Mouse (Mus musculus) kidney, postnatal 0 days (tissue): ENCODE data around the gene Gnb1l. TPM values are rescaled to one million over a fixed set of nuclear protein-coding genes. Genes with fewer than 3 reads are reported as not detected.
A peak's percentile ranks its signal among the peaks of the same experiment; 100 is the strongest.

Experiments
- ATAC-seq: fragments of 200-750 bp; cut with Nextera tagmentation; replicated peaks from 2 replicates; pipeline ENCODE4 v1.8.0; 2017; ENCODE audit warnings: low read depth, moderate number of reproducible peaks, moderate TSS enrichment, moderate library complexity; ENCODE audit not compliant: low FRiP score
- DNase-seq: peaks from one replicate; pipeline ENCODE4 v3.0.0-alpha.2; 2016; ENCODE audit warnings: low spot score
- H3K27ac ChIP-seq: fragments of 300-500 bp; sonication (generic); 2 replicates; pipeline ENCODE4 v1.5.1; 2014; ENCODE audit warnings: mild to moderate bottlenecking
- H3K27me3 ChIP-seq: fragments of 300-500 bp; sonication (generic); 2 replicates; pipeline ENCODE4 v1.6.1; 2014; ENCODE audit warnings: low read length, mixed read lengths; ENCODE audit not compliant: insufficient read depth
- H3K36me3 ChIP-seq: fragments of 300-500 bp; sonication (generic); 2 replicates; pipeline ENCODE4 v1.6.1; 2014; ENCODE audit warnings: low read length, mixed read lengths; ENCODE audit not compliant: insufficient read depth
- H3K4me1 ChIP-seq: fragments of 300-500 bp; sonication (generic); replicated peaks from 2 replicates; pipeline ENCODE4 v1.6.1; 2014; ENCODE audit warnings: antibody characterized with exemption, low read length, mixed read lengths; ENCODE audit not compliant: insufficient read depth
- H3K4me2 ChIP-seq: fragments of 300-500 bp; sonication (generic); 2 replicates; pipeline ENCODE4 v1.6.1; 2014; ENCODE audit warnings: mild to moderate bottlenecking, low read length, moderate library complexity, mixed read lengths
- H3K4me3 ChIP-seq: fragments of 300-500 bp; sonication (generic); replicated peaks from 2 replicates; pipeline ENCODE4 v1.5.1; 2014; ENCODE audit warnings: low read depth, low read length
- H3K9ac ChIP-seq: fragments of 300-500 bp; sonication (generic); 2 replicates; pipeline ENCODE4 v1.6.1; 2014; ENCODE audit warnings: low read depth, low read length
- H3K9me3 ChIP-seq: fragments of 300-500 bp; sonication (generic); replicated peaks from 2 replicates; pipeline ENCODE4 v1.6.1; 2016; ENCODE audit warnings: low read length, inconsistent platforms, mixed read lengths
- CTCF ChIP-seq: IDR thresholded peaks from 2 replicates; pipeline ENCODE4 v1.5.1; 2016; ENCODE audit warnings: antibody characterized with exemption, low read depth, mild to moderate bottlenecking, moderate library complexity
- WGBS: fragments of 180-500 bp; shearing (Covaris S2); extraction: QIAGEN DNeasy Blood & Tissue Kit; methylation state at CpG from one replicate; pipeline ENCODE4 v1.1.7; 2014; 5-methylcytosine and 5-hydroxymethylcytosine counted together
- polyA plus RNA-seq: library from polyadenylated mRNA; unstranded; fragments of >200 nt; fragmentation: Nextera tagmentation; extraction: Ambion mirVana; gene quantifications from 2 replicates; pipeline ENCODE4 v1.2.1, GENCODE M21; 2015

Gnb1l gene
- polyA plus RNA-seq, 1 experiment from 2014 or later, result 12.9 TPM

DNA sequence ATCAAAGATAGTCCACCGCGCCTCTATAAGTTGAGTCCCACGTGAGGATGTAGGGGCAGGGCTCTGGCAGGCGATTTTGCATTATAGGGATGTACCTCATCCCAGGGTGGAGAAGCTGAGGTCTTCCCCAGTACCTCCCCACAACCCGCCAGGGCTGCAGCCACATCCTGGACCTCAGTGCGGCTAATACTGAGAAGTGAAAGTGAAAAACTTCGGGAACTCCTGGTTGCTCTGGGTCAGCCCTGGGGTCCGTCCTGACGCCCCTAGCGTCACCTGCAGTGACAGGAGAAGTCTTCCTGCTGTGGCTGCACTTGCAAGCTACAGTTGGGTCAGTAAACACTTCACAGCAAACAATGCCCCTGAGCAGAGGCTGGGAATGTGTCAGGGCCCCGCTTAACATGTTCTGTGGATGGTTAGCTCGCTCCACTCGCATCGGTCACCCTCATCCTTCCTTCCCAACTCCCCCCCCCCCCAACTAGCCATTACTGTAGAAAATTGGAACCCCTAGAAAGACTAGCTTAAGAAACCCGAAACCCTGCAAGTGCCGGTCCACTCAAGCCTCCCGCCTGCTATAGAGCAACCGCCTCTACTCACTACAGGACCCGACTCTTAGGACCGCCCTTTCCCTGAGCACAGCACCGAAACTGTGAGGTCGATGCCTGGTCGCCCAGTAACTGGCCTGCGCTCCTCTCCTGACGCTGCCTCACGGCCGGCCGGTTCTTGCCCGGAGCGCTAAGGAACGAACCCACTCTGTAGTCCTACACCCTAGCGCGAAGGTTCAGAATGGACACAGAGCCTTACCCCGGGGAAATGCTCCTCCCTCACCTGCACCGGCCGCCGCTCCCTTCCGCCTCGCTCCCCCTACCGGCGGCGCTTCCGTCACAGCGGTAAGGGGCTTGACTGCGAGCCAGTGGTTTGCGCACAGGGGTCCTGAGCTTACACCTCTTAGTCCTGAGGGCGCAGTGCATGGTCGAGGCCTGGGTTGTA, 91.6 kb downstream of the Gnb1l start, which contains the start of gene Tbx1:
Gene Tbx1 (minus strand): TSS at position 868 of the 987 bp plus-strand sequence.
- DNase-seq, result peak; percentile 16
- H3K9me3 ChIP-seq, result no peaks in the 10 kb centered on the region
- no peak within 1 kb of the TSS for H3K27ac ChIP-seq
- H3K36me3 ChIP-seq, result no peaks in the 10 kb centered on the region
- H3K27me3 ChIP-seq, result peaks cover 78% of the 10 kb centered on the region
- ATAC-seq, result no peak
- H3K9ac ChIP-seq, result peak within 1 kb of the TSS; percentile 9; the same call in 1 of the 2 replicates
- peak within 1 kb of the TSS; percentile 30 for H3K4me3 ChIP-seq
- TF ChIP-seq CTCF, result peak; percentile 53
- 5% methylated on average over 48 of the region's 48 CpGs for WGBS
- peaks cover 19% of the 10 kb centered on the region for H3K4me1 ChIP-seq
- peak within 1 kb of the TSS; percentile 56 for H3K4me2 ChIP-seq

DNA sequence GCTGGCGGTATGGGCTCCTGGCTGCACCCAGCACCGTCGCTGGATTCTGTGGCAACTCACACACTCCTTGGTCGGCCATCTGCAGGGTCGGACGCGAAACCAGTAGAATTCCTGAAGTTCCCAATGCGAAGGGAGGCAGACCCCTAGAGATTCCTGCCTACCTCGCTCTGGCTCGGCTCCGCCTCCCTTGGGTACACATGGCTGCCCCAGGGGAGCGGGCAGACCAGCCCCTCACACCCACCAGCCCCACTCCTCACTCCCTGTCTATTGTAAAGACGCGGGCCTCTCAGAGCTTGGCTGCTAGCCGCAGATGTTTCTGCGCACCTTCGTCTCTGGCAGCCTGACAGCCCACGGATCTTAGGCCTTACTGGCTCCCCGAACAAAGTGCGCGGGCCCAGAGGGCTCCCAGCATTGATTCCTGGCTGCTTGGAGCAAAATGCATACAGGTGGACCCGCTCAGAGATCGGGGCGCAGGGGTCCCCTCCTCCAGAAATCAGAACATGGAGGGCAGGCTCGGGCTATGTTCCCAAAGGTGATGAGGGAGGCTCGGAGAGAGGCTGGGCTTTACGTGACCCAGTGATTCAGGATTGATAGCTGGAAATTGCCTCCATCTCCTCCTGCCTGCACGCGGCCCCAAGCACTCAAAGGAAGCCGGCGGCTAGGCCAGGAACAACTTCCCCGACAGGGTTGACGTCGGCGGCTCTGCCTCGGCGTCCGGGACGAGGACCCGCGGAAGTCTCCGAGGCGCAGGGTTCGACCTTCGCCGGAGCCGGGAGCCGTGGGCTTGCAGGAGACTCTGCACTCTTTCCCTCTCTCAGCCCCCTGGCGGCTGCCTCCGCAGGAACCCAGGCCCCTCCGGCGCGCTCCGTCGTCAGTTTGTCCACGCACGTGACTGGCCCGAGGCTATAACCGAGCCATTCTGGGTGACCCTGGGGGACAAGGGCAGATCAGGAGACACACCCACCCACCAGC, 92.8 kb downstream of the Gnb1l start:
- no peak overlapping the region for H3K27ac ChIP-seq
- ATAC-seq, result peak; percentile 15; the same call in 1 of the 2 replicates
- H3K4me3 ChIP-seq, result peak overlapping the region; percentile 10; the same call in 1 of the 2 replicates
- no peaks in the 10 kb centered on the region for H3K9me3 ChIP-seq
- peak; percentile 61 for DNase-seq
- H3K9ac ChIP-seq, result peak overlapping the region; percentile 9; the same call in 1 of the 2 replicates
- peaks cover 67% of the 10 kb centered on the region for H3K27me3 ChIP-seq
- H3K4me2 ChIP-seq, result peak overlapping the region; percentile 44
- 4% methylated on average over 59 of the region's 59 CpGs for WGBS
- peak; percentile 58 for TF ChIP-seq CTCF
- no peaks in the 10 kb centered on the region for H3K36me3 ChIP-seq
- H3K4me1 ChIP-seq, result peaks cover 19% of the 10 kb centered on the region

DNA sequence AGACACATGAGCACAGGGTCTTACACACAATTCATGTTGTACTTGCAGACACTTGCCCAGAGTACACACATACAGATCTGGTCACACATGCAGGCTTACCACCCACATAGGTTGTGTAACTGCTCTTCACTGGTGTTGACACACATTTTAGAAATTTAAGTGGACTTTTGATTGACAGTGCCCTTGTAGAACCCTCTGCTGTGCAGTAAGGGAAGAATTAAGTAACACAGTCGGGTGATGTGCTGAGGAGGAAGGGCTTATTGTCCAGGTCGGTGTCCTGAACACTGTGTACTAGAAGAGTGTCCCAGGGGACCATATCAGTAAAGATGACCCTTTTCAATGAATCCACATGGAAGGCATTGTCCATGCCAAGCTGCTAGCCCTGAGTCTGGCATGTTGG, 95.4 kb downstream of the Gnb1l start:
- no peak overlapping the region for H3K4me2 ChIP-seq
- ATAC-seq, result no peak
- TF ChIP-seq CTCF, result no peak
- no peaks in the 10 kb centered on the region for H3K9me3 ChIP-seq
- peaks cover 14% of the 10 kb centered on the region; the same call in 1 of the 2 replicates for H3K4me1 ChIP-seq
- no peak overlapping the region for H3K27ac ChIP-seq
- H3K36me3 ChIP-seq, result no peaks in the 10 kb centered on the region
- H3K4me3 ChIP-seq, result no peak overlapping the region
- WGBS, result 66% methylated on average over 2 of the region's 2 CpGs
- no peak overlapping the region for H3K9ac ChIP-seq
- no peak for DNase-seq
- peaks cover 48% of the 10 kb centered on the region for H3K27me3 ChIP-seq

GRCm38 (mm10) chr16:18596255-18596654, 97.7 kb downstream of the Gnb1l start:
- Histone ChIP-seq H3K4me1 (peaks cover 5% of the 10 kb centered on the region; the same call in 1 of the 2 replicates), H3K4me2 (no peak overlapping the region)
- 54% methylated on average over 5 of the region's 5 CpGs for WGBS

GRCm38 (mm10) chr16:18598006-18598405, 99.5 kb downstream of the Gnb1l start:
- H3K27me3 ChIP-seq, result peaks cover 15% of the 10 kb centered on the region
- no peak for DNase-seq

More at GRCm38 (mm10) chr16:18596255-18596654, 97.7 kb downstream of the Gnb1l start:
- DNase-seq (no peak), ATAC-seq (no peak)
- TF ChIP-seq CTCF, result no peak
- Histone ChIP-seq H3K9me3 (no peaks in the 10 kb centered on the region), H3K9ac (no peak overlapping the region), H3K27me3 (peaks cover 25% of the 10 kb centered on the region), H3K27ac (no peak overlapping the region), H3K4me3 (no peak overlapping the region), H3K36me3 (no peaks in the 10 kb centered on the region)

DNA sequence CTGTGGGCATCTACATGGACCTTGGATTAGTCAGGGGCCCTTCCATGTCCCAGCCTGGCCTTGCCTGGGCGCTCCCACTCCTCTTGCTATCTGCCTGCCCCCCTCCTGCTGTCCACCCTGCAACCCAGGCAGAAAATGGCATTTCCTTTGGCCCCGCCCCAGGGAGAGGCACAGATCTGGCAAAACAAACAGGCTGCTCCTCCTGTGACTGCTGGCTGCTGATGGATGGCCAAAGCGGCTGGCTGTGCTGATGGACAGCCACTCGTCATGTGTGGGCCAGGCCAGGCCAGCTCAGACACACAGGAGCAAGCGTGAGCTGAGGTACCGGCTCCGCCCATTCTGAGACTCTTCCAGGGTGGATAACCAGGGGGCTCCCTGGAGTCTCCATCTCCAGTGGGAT, 102.9 kb downstream of the Gnb1l start:
- WGBS, result 50% methylated on average over 7 of the region's 7 CpGs
- Histone ChIP-seq H3K4me2 (no peak overlapping the region), H3K36me3 (no peaks in the 10 kb centered on the region), H3K27me3 (0 out of 2 replicates have a peak, but pooled peaks cover 2% of the 10 kb centered on the region), H3K9ac (no peak overlapping the region), H3K27ac (no peak overlapping the region), H3K4me3 (no peak overlapping the region), H3K9me3 (no peaks in the 10 kb centered on the region), H3K4me1 (0 out of 2 replicates have a peak, but pooled peaks cover 2% of the 10 kb centered on the region)
- DNase-seq, result no peak
- TF ChIP-seq CTCF, result no peak
- 0 out of 2 replicates have a peak, but pooled peaks have one; percentile 29 for ATAC-seq

More at GRCm38 (mm10) chr16:18598006-18598405, 99.5 kb downstream of the Gnb1l start:
- H3K4me3 ChIP-seq, result no peak overlapping the region
- no peak overlapping the region for H3K9ac ChIP-seq
- H3K4me2 ChIP-seq, result no peak overlapping the region
- 68% methylated on average over 3 of the region's 3 CpGs for WGBS
- H3K9me3 ChIP-seq, result no peaks in the 10 kb centered on the region
- no peak overlapping the region for H3K27ac ChIP-seq
- TF ChIP-seq CTCF, result no peak
- no peaks in the 10 kb centered on the region for H3K4me1 ChIP-seq
- no peaks in the 10 kb centered on the region for H3K36me3 ChIP-seq
- no peak for ATAC-seq
